Mouse (Mus musculus) heart, postnatal 0 days (tissue): ENCODE results near the gene Tbl1xr1. TPM values are rescaled to one million over a fixed set of nuclear protein-coding genes. Genes with fewer than 3 reads are reported as not detected.

Experiments used
- ATAC-seq: fragments of 200-750 bp; cut with Nextera tagmentation; 2 replicates; pipeline ENCODE4 v1.8.0; 2017; ENCODE audit warnings: low read depth, moderate number of reproducible peaks, moderate library complexity; ENCODE audit not compliant: insufficient read depth
- DNase-seq: peaks from one replicate; pipeline ENCODE4 v3.0.0-alpha.2; 2016; ENCODE audit warnings: low spot score
- H3K27ac ChIP-seq: fragments of 300-500 bp; sonication (generic); 2 replicates; pipeline ENCODE4 v1.5.1; 2014; ENCODE audit warnings: low read depth, mild to moderate bottlenecking
- H3K27me3 ChIP-seq: fragments of 300-500 bp; sonication (generic); 2 replicates; pipeline ENCODE4 v1.6.1; 2014; ENCODE audit warnings: low read length, mixed read lengths; ENCODE audit not compliant: control insufficient read depth, insufficient read depth
- H3K36me3 ChIP-seq: fragments of 300-500 bp; sonication (generic); replicated peaks from 2 replicates; pipeline ENCODE4 v1.6.1; 2014; ENCODE audit warnings: low read length, mixed read lengths; ENCODE audit not compliant: control insufficient read depth, insufficient read depth
- H3K4me1 ChIP-seq: fragments of 300-500 bp; sonication (generic); 2 replicates; pipeline ENCODE4 v1.6.1; 2014; ENCODE audit warnings: antibody characterized with exemption; ENCODE audit not compliant: control insufficient read depth, insufficient read depth
- H3K4me2 ChIP-seq: fragments of 300-500 bp; sonication (generic); 2 replicates; pipeline ENCODE4 v1.6.1; 2014; ENCODE audit warnings: low read depth, mild to moderate bottlenecking, low read length, moderate library complexity
- H3K4me3 ChIP-seq: fragments of 300-500 bp; sonication (generic); 2 replicates; pipeline ENCODE4 v1.5.1; 2014; ENCODE audit warnings: low read depth, low read length
- H3K9ac ChIP-seq: fragments of 300-500 bp; sonication (generic); replicated peaks from 2 replicates; pipeline ENCODE4 v1.6.1; 2014; ENCODE audit warnings: low read depth, low read length, mixed read lengths
- H3K9me3 ChIP-seq: fragments of 300-500 bp; sonication (generic); replicated peaks from 2 replicates; pipeline ENCODE4 v1.6.1; 2016; ENCODE audit warnings: low read length; ENCODE audit not compliant: control insufficient read depth
- CTCF ChIP-seq: IDR thresholded peaks from 2 replicates; pipeline ENCODE4 v1.5.1; 2016; ENCODE audit warnings: antibody characterized with exemption, control low read depth, low read depth
- EP300 ChIP-seq: IDR thresholded peaks from 2 replicates; pipeline ENCODE4 v1.6.1; 2016; ENCODE audit warnings: antibody characterized with exemption, low read depth
- WGBS: fragments of 180-500 bp; shearing (Covaris S2); extraction: QIAGEN DNeasy Blood & Tissue Kit; methylation state at CpG from one replicate; pipeline ENCODE4 v1.1.7; 2014; 5-methylcytosine and 5-hydroxymethylcytosine counted together
- polyA plus RNA-seq: library from polyadenylated mRNA; unstranded; fragments of >200 nt; fragmentation: Nextera tagmentation; extraction: Ambion mirVana; gene quantifications from 2 replicates; pipeline ENCODE4 v1.2.1, GENCODE M21; 2015
- total RNA-seq: library from RNA; depleted of rRNA; stranded (reverse); fragments of >200 nt; gene quantifications from 2 replicates; pipeline ENCODE4 v1.2.3, GENCODE M21; 2014; ENCODE audit warnings: low replicate concordance

The Tbl1xr1 gene
- total and polyA plus RNA-seq, 2 experiments from 2014 or later = 7.7 to 17.2 TPM

- TF ChIP-seq EP300 (no peak), CTCF (no peak)
- Histone ChIP-seq H3K4me2 (peak overlapping the region; percentile 83), H3K4me1 (peaks cover 28% of the 10 kb centered on the region), H3K36me3 (no peaks in the 10 kb centered on the region), H3K9me3 (no peaks in the 10 kb centered on the region), H3K9ac (peak overlapping the region; percentile 86), H3K27ac (peak overlapping the region; percentile 97), H3K27me3 (no peaks in the 10 kb centered on the region), H3K4me3 (peak overlapping the region; percentile 96)
- WGBS = 37% methylated on average over 11 of the region's 11 CpGs
- ATAC-seq (0 out of 2 replicates have a peak, but pooled peaks have one; percentile 16), DNase-seq (peak; percentile 82)
Observed at GRCm38 (mm10) chr3:22074591-22075294, 1.7 kb upstream of the Tbl1xr1 start.

- H3K9me3 ChIP-seq = no peaks in the 10 kb centered on the region
- H3K4me3 ChIP-seq = peak overlapping the region; percentile 96
- ATAC-seq (no peak), DNase-seq (peak; percentile 12)
- peaks cover 28% of the 10 kb centered on the region for H3K4me1 ChIP-seq
- H3K4me2 ChIP-seq = peak overlapping the region; percentile 83
- H3K27me3 ChIP-seq = no peaks in the 10 kb centered on the region
- TF ChIP-seq CTCF = no peak
- no peak for TF ChIP-seq EP300
- WGBS = under 1% methylated on average over 28 of the region's 28 CpGs
- peak overlapping the region; percentile 86 for H3K9ac ChIP-seq
- H3K27ac ChIP-seq = peak overlapping the region; percentile 97
- no peaks in the 10 kb centered on the region for H3K36me3 ChIP-seq
Observed at GRCm38 (mm10) chr3:22075517-22075886, 950 bp upstream of the Tbl1xr1 start.

- Histone ChIP-seq H3K4me2 (peak overlapping the region; percentile 83), H3K36me3 (no peaks in the 10 kb centered on the region), H3K9ac (peak overlapping the region; percentile 86), H3K9me3 (no peaks in the 10 kb centered on the region), H3K27me3 (no peaks in the 10 kb centered on the region), H3K27ac (peak overlapping the region; percentile 97), H3K4me3 (peak overlapping the region; percentile 96), H3K4me1 (peaks cover 28% of the 10 kb centered on the region)
- ATAC-seq (peak; percentile 80), DNase-seq (peak; percentile 89)
- 1% methylated on average over 49 of the region's 70 CpGs for WGBS
- TF ChIP-seq CTCF (no peak), EP300 (no peak; the same call in 1 of the 2 replicates)
Observed at GRCm38 (mm10) chr3:22075887-22076560, 428 bp upstream of the Tbl1xr1 start.

- peak; percentile 43 for ATAC-seq
- peak; percentile 30 for DNase-seq
- Histone ChIP-seq H3K4me1 (peaks cover 28% of the 10 kb centered on the region), H3K4me3 (peak overlapping the region; percentile 96), H3K4me2 (peak overlapping the region; percentile 83), H3K36me3 (no peaks in the 10 kb centered on the region), H3K9me3 (no peaks in the 10 kb centered on the region), H3K27ac (peak overlapping the region; percentile 97), H3K27me3 (no peaks in the 10 kb centered on the region), H3K9ac (peak overlapping the region; percentile 96)
- no peak for TF ChIP-seq CTCF
- no peak for TF ChIP-seq EP300
- WGBS = under 1% methylated on average over 53 of the region's 64 CpGs
Observed at GRCm38 (mm10) chr3:22076936-22077656, 644 bp downstream of the Tbl1xr1 start.

GRCm38 (mm10) chr3:22077657-22078475, 1.4 kb downstream of the Tbl1xr1 start:
- H3K9me3 ChIP-seq = no peaks in the 10 kb centered on the region
- DNase-seq (peak; percentile 37), ATAC-seq (no peak)
- no peaks in the 10 kb centered on the region for H3K36me3 ChIP-seq
- H3K4me2 ChIP-seq = peak overlapping the region; percentile 83
- peaks cover 28% of the 10 kb centered on the region for H3K4me1 ChIP-seq
- peak overlapping the region; percentile 96 for H3K9ac ChIP-seq
- peak overlapping the region; percentile 96 for H3K4me3 ChIP-seq
- H3K27me3 ChIP-seq = no peaks in the 10 kb centered on the region
- peak overlapping the region; percentile 97 for H3K27ac ChIP-seq
- 9% methylated on average over 9 of the region's 9 CpGs for WGBS
- no peak for TF ChIP-seq EP300
- no peak for TF ChIP-seq CTCF
